Mouse (Mus musculus): Measurements from ENCODE around the gene Sipa1l1.

Sipa1l1 gene

DNA sequence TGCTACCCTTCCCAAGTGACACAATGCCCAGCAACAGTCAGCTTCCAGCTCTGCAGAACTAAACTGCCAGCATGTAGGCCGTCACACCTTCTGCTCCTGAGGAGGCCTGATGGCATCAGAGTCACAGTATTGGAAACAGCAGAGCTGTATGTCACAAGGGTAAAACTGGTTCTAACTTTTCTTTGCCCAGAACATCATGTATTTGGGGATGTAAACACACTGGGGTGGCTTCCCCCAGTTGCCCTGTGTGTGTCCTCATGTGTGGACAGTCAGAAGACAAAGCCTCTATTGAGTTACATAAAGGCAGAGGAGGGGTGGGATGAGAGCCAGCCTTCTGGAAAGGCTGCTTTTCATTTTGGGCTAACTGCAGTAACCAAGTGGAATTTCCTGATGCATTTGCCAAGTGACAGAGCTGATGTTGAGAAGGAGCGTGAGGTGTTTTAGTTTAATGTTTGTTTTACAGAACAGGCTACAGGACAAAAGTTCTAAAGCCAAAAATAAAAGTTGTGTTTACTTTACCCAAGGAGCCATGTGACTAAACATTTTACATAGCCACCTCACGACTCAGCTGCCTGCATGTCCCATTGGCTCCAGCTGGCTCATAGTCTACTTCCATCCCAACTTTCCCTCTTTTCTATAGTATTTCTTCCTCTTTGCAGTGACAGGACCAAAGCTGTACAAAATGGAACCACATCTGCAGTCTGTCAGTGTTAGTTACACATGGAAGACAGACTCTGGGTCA, 243.3 kb downstream of the Sipa1l1 start:
- in situ Hi-C loops (cut with MboI, MseI): loop anchor here (10.0 kb wide), 1 partner anchor 1062 kb away; no protein-coding TSS in a partner anchor

DNA sequence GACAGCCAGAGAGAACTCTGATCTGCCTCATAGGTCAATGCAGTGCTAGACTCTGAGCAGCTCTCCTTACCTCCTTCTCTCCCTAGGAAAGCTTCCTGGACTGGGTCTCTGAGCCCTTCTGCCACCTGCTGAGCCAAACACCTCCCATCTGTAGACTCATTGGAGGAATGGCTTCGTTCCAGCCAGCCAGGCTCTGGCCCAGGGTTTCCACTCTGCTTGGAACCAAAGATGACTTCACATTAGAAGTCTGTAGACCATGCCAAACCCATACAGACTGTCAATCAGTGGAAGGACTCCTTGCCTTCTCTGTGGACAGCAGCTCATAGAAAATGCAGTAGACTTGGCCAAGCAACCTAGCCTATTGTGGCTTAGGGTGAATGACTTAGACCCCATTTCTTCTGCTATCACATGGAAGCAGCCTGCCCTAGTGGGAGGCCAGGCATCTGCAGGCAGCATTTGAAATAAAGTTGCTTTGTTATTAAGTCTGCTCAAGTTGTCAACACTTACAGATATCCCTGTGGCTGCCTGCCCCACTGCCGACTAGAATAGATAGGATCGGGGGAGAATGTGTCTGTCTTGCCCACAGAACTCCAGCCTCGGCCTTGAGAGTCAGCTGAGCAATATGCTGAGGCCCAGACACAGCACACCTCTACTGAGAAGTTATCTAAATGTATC, 246.7 kb downstream of the Sipa1l1 start:
- in situ Hi-C loops (cut with MboI, MseI): loop anchor here (10.0 kb wide), 1 partner anchor 1059 kb away; no protein-coding TSS in a partner anchor

DNA sequence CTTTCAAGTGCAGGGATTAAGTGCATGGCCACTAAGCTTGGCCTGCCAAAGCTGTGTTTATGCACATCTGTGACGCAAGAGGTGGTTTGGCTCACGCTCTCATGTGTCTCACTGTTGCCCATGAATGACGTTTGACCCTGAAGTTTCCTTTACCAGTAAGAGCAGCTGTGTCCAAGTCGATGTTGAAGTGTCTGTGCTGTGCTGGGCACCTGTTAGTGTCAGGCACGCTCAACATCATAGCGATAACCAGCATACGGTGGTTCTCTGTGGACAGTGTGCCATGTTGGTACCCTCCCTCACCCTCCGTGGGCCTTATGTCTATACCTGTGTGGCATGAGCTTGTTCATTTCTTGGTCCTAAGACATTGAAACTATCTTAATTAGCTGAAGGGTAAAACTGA, 249.9 kb downstream of the Sipa1l1 start:
- in situ Hi-C loops (cut with MboI, MseI): loop anchor here (10.0 kb wide), 1 partner anchor 1056 kb away; no protein-coding TSS in a partner anchor

DNA sequence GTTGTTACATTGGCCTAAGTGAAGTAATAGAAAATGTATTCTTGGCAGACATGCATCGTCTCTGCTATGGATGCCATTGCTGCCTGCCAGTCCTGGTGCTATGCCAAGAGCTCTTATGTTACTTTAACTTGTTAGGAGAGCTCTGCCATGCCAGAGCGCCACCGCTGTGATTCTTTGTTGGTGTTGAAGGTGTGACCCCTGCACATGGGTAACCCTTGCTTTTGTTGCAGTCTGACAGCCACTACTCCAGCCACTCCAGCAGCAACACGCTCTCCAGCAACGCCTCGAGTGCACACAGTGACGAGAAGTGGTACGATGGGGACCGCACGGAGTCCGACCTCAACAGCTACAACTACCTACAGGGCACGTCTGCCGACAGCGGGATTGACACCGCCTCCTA, 255.7 kb downstream of the Sipa1l1 start:
- in situ Hi-C loops (cut with MboI, MseI): no loop called here

DNA sequence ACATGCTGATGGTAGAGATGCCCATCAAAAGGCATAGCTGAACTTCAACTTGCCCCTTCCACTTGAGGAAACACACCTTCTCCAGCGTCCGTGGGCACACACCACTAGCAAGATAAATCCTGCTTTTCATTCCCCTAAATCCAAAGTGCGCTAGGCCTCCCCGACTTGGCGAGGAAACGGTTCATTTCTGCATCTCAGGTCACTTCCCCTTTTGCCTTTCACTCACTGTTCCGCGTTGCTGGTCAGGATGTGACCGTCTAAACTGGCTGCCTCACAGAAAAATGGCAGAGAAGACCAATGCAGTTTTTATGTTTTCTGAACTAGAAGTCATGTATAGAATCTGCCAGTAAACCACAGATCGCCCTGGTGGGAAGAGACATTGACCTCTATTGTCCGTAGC, 256.7 kb downstream of the Sipa1l1 start:
- in situ Hi-C loops (cut with MboI, MseI): no loop called here

DNA sequence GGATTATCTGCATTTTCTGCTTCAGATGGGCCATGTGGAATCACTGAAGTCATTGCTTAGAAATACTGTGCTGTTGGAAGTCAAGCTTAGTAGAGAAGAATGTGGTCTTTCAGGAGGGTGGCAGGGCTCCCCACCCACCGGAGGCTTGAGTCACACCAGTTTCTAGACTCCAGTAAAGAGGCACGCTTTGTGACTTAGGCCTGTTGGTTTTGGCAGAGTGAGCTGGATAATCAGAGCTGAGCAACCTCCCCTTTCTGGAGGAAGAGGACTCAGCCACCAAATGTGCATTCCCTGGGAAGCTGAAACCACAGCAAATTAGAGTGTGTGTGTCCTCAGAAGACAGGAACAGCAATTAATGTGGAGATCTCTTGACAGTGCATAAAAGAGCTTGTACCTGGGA, 258.3 kb downstream of the Sipa1l1 start:
- in situ Hi-C loops (cut with MboI, MseI): no loop called here

DNA sequence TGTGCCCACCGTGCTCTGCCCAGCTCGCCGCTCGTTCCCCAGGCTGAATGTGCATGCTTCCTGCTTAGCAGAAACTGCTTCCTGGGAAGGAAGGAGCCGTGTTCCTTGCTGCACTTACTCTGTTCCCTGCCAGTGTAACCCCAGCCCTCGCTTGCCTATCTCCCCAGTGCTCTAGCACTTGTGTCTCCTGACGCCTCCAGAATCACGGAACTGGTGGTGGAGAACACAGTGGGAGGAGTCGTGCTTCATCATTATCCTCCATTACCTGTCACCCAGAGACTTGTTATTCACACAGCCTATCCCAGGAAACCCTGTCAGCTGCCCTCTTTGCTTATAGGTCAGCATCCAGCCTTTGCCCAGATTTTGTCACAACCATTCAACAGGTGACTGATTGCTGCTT, 259.3 kb downstream of the Sipa1l1 start:
- in situ Hi-C loops (cut with MboI, MseI): no loop called here

DNA sequence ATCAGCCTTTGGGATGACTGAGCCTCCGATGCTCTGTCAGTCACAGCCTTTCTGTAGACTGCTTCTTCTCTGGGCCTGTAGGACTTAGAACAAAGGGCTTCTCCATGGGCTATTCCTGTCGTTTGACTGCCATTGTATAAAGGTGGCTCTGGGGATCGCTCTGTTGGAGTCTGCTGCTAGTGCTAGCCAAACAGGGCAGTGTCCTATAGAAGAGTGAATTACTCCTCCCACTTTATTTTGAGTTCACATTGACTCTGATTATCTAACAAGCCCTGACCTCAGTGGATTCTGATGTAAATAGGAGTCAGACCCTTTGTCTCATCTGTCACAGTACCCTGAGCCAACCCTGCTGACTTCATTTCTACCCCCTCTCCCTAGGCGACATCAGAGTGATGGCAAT, 264.2 kb downstream of the Sipa1l1 start:
- in situ Hi-C loops (cut with MboI, MseI): no loop called here

DNA sequence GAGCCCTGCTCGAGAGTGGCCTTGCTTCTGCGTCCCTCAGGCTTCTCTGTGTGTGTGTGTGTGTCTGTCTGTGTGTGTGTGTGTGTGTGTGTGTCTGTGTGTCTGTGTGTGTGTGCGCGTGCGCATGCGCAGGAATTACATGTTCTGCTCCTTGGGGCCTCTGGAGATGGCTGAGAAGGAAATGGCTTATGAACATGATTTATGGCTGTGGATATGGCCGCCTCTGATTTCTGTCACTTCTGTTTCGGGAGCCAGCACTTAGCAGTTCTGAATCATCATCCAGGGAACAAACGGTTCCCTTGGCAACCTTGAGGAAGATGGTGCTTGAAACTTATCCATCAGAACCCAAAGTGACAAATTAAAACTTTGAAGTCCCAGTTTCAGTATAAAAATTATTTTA, 265.5 kb downstream of the Sipa1l1 start:
- in situ Hi-C loops (cut with MboI, MseI): no loop called here

DNA sequence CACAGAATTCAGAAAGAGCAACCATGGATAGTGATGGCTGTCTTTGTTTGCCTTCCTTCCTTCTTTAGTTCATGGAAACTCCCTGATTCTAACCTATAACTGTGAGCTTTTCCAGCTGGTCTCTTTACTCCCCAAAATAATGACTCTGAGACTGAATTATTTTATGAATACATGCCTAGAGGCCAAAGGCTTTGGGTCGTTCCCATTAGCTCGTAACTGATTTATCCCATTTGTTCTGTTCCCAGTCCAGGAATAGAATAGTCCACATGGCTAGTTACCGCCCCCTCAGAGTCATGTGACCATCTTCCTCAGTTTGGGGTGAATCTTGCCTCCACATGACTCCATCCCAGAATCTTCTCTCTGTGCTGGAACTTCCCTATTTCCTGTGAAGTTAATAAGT, 272.4 kb downstream of the Sipa1l1 start:
- in situ Hi-C loops (cut with MboI, MseI): no loop called here

DNA sequence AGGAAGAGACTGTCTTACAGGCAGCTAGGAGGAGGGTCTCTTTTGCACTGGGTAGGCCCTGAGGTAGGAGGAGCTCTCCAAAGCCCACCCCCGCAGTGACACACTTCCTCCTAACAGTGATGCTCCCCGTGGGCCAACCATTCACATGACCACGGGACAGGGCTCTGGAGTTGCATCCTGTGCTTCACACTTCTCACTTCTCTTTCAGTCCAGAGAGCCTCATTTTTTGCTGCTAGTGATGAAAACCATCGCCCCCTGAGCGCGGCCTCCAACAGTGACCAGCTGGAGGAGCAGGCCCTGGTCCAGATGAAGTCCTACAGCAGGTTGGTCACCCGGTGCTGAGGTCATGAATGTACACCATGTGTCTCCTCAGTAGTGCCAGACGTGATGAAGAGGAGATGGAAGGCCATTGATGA, 277.5 kb downstream of the Sipa1l1 start:
- in situ Hi-C loops (cut with MboI, MseI): no loop called here

DNA sequence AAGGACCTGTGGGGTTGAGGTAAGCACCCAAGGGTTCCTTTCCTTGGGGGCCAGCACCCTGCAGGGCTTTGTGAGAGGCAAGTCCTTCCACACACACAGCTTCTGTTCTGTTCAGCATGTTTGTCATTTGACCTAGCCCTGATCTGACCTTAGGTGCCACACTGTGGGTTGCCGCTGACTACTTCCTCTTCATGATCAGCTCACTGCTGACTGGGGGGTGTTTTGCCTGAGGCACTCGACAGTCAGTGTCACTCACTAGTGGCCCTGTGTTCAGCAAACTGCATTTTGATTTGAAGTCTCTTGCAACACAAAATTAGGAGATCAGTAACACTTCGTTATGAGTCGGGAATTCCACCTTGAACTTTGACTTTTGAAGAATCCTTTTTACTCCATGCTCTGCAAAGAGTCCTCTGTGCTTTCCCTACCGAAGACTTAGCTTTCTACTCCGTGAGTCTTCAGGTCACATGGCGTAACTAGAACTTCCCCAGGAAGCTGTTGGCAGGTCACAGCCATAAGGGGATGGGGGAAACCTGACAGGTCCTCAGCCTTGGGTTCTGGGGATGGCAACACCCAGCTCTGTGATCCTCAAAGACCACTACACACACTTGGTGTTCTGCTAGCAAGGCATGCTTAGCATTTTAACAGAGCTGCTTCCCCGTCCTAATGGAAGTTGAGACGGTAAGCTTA, 279.2 kb downstream of the Sipa1l1 start:
- in situ Hi-C loops (cut with MboI, MseI): no loop called here

DNA sequence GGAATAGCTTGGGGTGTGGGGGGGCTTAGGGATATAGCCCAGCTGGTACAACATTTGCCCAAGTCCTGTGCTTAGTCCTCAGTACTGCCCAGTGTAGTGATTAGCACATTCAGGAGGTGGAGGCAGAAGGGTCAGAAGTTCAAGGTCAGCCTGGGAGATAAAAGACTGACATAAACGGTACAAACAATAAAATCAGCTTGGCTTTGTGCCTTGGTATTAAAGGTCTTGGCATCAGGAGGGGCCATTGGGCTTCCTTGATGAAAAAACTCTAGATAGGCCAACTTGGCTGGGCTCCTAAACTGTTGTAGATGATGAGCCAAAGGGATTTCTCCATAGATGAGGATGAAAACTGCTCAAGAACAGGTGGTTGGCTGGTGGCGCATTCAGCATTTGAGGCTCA, 283.3 kb downstream of the Sipa1l1 start:
- in situ Hi-C loops (cut with MboI, MseI): loop anchor here (25.0 kb wide), 1 partner anchor 665 kb away; the partner anchor contains the start of gene Map3k9

DNA sequence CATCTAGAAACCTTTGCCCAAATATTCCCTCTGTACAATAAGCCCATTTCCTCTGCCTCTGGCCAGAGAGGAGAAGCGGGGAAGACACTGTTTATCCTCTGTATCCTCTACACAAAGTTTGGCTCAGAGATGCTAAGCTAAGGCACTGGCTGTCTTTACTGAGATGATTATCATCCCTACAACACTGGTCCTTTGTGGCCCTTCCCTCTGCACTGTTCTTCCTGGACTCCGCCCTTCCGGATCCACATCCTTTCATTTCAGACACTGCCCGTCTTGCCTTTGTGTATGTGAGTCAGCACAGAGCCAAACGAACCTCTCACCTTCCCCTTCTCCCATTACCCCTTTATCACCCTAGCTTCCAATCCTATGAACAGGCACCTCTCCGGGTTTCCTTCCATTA, 285.3 kb downstream of the Sipa1l1 start:
- in situ Hi-C loops (cut with MboI, MseI): loop anchor here (25.0 kb wide), 1 partner anchor 667 kb away; the partner anchor contains the start of gene Map3k9

DNA sequence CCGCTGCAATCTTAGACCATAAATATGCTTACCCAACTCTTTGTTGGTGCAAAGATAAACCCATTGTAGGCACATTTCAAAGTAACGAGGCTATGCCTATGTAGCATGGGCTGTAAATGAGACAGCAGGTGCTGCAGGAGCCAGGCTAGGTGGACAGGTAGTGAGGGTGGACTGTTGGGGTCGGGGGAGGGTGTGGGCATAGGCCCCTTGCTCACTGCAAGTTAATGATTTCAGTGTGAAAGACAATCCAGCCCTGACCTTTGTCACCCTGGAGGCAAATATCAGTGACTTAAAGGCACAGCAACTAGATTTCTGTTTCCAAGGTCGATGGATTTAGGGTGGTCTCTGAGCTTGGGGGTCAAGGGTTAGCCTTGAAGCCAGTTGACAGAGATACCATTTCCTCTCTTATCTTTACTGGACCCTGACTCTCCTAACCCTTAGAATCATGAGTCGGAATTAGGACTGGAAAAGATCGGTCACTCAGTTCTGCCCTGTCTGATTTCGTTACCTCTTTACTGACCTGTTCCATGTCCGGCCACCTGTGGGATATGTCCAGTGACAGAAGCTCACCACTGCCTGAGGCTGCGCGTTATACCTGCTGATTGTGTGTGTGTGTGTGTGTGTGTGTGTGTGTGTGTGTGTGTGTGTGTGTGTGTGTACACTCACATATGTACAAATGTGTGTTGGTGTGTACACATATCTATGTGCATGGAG, 286.7 kb downstream of the Sipa1l1 start:
- in situ Hi-C loops (cut with MboI, MseI): loop anchor here (25.0 kb wide), 1 partner anchor 669 kb away; the partner anchor contains the start of gene Map3k9

DNA sequence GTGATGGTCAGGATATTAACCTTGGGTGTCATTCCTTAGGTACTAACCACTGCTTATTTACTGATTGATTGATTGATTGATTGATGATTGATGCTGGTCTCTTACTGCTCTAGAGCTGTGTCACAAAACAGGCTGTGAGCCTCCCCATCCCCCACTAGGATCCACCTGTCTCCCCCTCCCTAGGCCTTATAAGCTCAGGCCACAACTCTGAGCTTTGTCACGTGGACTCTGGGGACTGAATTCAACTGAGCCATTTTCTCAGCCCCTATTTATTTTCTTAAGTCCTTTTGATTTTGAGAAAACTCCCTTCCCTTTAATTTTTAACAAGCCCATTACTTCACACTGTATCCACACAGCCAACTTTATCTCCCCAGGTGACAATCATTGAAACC, 287.3 kb downstream of the Sipa1l1 start:
- in situ Hi-C loops (cut with MboI, MseI): loop anchor here (25.0 kb wide), 1 partner anchor 669 kb away; the partner anchor contains the start of gene Map3k9

DNA sequence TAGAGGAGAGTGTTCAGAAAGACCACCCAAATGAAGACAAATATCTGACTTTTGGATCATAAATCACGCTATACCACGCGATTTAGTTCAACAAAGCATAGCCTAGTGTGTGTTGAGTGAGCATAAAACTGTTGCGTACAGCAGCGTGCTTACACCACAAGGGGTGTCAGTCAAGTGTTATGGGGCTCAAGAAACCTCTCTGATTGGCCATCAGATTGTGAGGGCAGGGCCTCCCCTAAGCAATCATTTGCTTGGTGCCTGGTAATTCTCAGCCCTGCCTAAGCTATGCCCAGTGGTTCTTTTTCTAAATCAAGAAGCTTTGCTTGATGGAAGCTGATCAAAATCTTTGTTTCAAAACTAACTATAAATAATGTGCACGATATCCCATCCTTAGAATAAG, 288.5 kb downstream of the Sipa1l1 start:
- in situ Hi-C loops (cut with MboI, MseI): loop anchor here (25.0 kb wide), 1 partner anchor 670 kb away; the partner anchor contains the start of gene Map3k9

DNA sequence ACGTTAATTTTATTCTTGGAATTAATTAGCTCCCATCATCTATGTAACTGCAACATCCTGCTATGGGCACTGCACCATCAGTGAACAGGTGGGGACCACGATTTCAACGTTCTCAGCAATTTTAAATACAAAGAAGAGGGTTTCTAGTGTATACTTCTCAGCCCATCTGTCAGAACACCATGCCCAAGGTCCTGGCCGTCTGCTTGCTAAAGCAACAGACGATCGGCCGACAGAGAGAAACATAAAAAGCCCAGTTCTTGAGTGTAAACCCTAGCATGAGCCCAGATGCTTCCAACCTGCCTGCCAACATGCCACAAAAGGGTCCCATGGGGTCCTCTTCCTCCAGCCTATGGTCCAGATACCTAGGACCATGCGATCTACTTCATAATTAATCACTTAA, 288.9 kb downstream of the Sipa1l1 start:
- in situ Hi-C loops (cut with MboI, MseI): loop anchor here (25.0 kb wide), 1 partner anchor 671 kb away; the partner anchor contains the start of gene Map3k9

DNA sequence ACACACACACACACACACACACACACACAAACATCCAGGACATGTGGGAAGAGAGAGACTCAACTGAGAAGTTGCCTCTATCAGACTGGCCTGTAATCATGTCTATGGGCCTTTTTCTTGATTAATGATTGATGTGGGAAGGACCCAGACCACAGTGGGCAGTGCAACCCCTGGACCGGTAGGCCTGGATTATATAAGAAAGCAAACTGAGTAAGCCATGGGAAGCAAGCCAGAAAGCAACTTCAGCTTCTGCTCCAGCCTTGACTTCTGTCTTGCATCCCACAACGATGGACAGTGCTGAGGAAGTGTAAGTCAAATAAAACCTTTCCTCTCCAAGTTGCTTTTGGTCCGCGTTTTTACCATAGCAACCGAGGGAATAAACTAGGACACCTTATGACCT, 298.1 kb downstream of the Sipa1l1 start:
- in situ Hi-C loops (cut with MboI, MseI): loop anchor here (25.0 kb wide), 1 partner anchor 680 kb away; the partner anchor contains the start of gene Map3k9

DNA sequence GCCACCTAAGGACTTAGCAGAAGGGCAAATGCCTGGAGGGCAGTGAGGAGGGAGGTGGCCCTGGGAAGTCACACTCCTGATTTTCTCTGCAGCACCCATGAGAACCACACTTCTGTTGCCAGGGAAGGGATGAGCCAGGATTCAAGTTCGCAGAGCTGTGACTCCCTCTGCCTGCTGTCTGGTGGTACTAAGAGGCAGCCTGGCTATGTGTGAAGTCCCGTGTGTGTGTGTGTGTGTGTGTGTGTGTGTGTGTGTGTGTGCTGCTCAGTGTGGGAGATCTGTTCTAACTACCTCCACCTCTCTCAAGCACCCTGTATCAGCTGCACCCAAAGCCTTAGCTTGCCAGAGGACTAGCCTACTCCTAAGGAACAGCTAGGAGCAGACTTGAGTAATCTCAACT, 298.5 kb downstream of the Sipa1l1 start:
- in situ Hi-C loops (cut with MboI, MseI): loop anchor here (25.0 kb wide), 1 partner anchor 680 kb away; the partner anchor contains the start of gene Map3k9

DNA sequence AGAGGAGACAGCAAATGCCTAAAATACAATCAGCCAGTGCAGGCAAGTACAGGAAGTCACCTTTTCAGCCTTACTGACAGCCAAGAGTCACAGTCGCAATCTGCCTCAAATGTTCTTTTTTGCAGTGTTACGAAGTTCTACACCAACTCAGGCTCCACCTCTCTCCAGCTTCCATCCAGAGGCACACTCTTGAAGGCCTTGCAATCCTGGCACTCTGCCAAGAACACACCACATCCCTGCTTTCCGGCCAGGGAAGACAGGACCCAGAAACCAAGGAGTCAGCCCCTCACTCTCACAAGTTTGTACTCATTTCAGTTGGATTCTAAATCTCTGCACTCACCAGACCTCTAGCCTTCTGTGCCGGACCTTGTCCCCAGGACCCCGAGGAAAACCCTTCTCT, 299.3 kb downstream of the Sipa1l1 start:
- in situ Hi-C loops (cut with MboI, MseI): loop anchor here (25.0 kb wide), 1 partner anchor 681 kb away; the partner anchor contains the start of gene Map3k9
